Mouse (Mus musculus): Measurements from ENCODE around the gene Trim28. TPM values are rescaled to one million over a fixed set of nuclear protein-coding genes. Genes with fewer than 3 reads are reported as not detected.
A peak's percentile ranks its signal among the peaks of the same experiment; 100 is the strongest.

Gene Trim28
- polyA plus RNA-seq, 1 experiment from 2014 or later = 526 TPM

GRCm38 (mm10) chr7:13003380-13003779 lies 4.5 kb downstream of the Trim28 start:
- no peak for DNase-seq (ENCODE audit: low spot score)
- Histone ChIP-seq H3K9me3 (replicated peaks; ENCODE audit: control insufficient read depth, low read length) (no peaks in the 10 kb centered on the region), H3K4me1 (ENCODE audit: control insufficient read depth, insufficient read depth, low read length) (no peaks in the 10 kb centered on the region), H3K4me2 (ENCODE audit: low read depth, low read length) (no peak overlapping the region), H3K4me3 (ENCODE audit: low read depth, low read length) (no peak overlapping the region), H3K36me3 (replicated peaks; ENCODE audit: control insufficient read depth, insufficient read depth, low read depth, low read length) (peaks cover 6% of the 10 kb centered on the region; the same call in 1 of the 2 replicates), H3K27ac (replicated peaks; ENCODE audit: low read depth, low read length) (no peak overlapping the region), H3K27me3 (ENCODE audit: control insufficient read depth, insufficient read depth, low read length) (peaks cover 4% of the 10 kb centered on the region; the same call in 1 of the 2 replicates), H3K9ac (replicated peaks; ENCODE audit: low read length) (no peak overlapping the region)
- no peak for ATAC-seq (replicated peaks; ENCODE audit: insufficient number of reproducible peaks, low FRiP score, low TSS enrichment, low read depth)
- 70% methylated on average over 5 of the region's 5 CpGs for WGBS

GRCm38 (mm10) chr7:13006011-13006410 lies 7.1 kb downstream of the Trim28 start:
- peaks cover 6% of the 10 kb centered on the region; the same call in 1 of the 2 replicates for H3K36me3 ChIP-seq (replicated peaks; ENCODE audit: control insufficient read depth, insufficient read depth, low read depth, low read length)
- ATAC-seq (replicated peaks; ENCODE audit: insufficient number of reproducible peaks, low FRiP score, low TSS enrichment, low read depth) (no peak), DNase-seq (ENCODE audit: low spot score) (no peak)
- H3K27ac ChIP-seq (replicated peaks; ENCODE audit: low read depth, low read length) = no peak overlapping the region
- H3K4me2 ChIP-seq (ENCODE audit: low read depth, low read length) = no peak overlapping the region
- no peak overlapping the region for H3K9ac ChIP-seq (replicated peaks; ENCODE audit: low read length)
- no peak overlapping the region for H3K4me3 ChIP-seq (ENCODE audit: low read depth, low read length)
- H3K4me1 ChIP-seq (ENCODE audit: control insufficient read depth, insufficient read depth, low read length) = no peaks in the 10 kb centered on the region
- H3K9me3 ChIP-seq (replicated peaks; ENCODE audit: control insufficient read depth, low read length) = no peaks in the 10 kb centered on the region
- peaks cover 4% of the 10 kb centered on the region; the same call in 1 of the 2 replicates for H3K27me3 ChIP-seq (ENCODE audit: control insufficient read depth, insufficient read depth, low read length)
- WGBS = 91% methylated on average over 17 of the region's 17 CpGs

DNA sequence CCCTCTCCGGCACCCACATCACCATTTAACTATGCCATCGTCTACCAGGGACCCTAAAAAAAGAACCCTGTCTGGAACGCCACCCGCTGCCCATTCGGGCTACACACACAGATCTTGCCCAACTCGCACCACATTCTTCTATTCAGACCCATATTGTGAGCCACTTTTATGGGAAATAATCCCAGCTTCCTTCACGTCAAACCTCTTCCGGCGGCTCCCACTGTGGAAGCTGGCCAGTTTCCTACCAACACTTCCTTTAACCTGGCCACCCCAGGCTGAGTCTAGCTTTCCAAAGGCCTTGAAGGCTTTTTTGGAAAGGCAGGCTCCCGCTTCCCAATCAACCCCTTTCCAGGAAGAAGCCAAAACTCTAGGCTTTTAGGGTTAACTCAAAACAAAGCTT lies 7.6 kb downstream of the Trim28 start:
- 86% methylated on average over 10 of the region's 10 CpGs for WGBS
- H3K9ac ChIP-seq (replicated peaks; ENCODE audit: low read length) = no peak overlapping the region
- no peak for DNase-seq (ENCODE audit: low spot score)
- no peak overlapping the region for H3K27ac ChIP-seq (replicated peaks; ENCODE audit: low read depth, low read length)
- no peak overlapping the region for H3K4me2 ChIP-seq (ENCODE audit: low read depth, low read length)
- peaks cover 4% of the 10 kb centered on the region; the same call in 1 of the 2 replicates for H3K27me3 ChIP-seq (ENCODE audit: control insufficient read depth, insufficient read depth, low read length)
- H3K4me3 ChIP-seq (ENCODE audit: low read depth, low read length) = no peak overlapping the region
- H3K4me1 ChIP-seq (ENCODE audit: control insufficient read depth, insufficient read depth, low read length) = no peaks in the 10 kb centered on the region
- no peak for ATAC-seq (replicated peaks; ENCODE audit: insufficient number of reproducible peaks, low FRiP score, low TSS enrichment, low read depth)
- H3K9me3 ChIP-seq (replicated peaks; ENCODE audit: control insufficient read depth, low read length) = no peaks in the 10 kb centered on the region
- peaks cover 6% of the 10 kb centered on the region; the same call in 1 of the 2 replicates for H3K36me3 ChIP-seq (replicated peaks; ENCODE audit: control insufficient read depth, insufficient read depth, low read depth, low read length)

GRCm38 (mm10) chr7:13007341-13008092 lies 8.6 kb downstream of the Trim28 start:
- no peak overlapping the region for H3K27ac ChIP-seq (replicated peaks; ENCODE audit: low read depth, low read length)
- H3K4me2 ChIP-seq (ENCODE audit: low read depth, low read length) = peak overlapping the region; percentile 25
- peaks cover 4% of the 10 kb centered on the region; the same call in 1 of the 2 replicates for H3K27me3 ChIP-seq (ENCODE audit: control insufficient read depth, insufficient read depth, low read length)
- no peaks in the 10 kb centered on the region for H3K9me3 ChIP-seq (replicated peaks; ENCODE audit: control insufficient read depth, low read length)
- H3K36me3 ChIP-seq (replicated peaks; ENCODE audit: control insufficient read depth, insufficient read depth, low read depth, low read length) = peaks cover 6% of the 10 kb centered on the region; the same call in 1 of the 2 replicates
- no peak for DNase-seq (ENCODE audit: low spot score)
- peak overlapping the region; percentile 8; the same call in 1 of the 2 replicates for H3K4me3 ChIP-seq (ENCODE audit: low read depth, low read length)
- no peaks in the 10 kb centered on the region for H3K4me1 ChIP-seq (ENCODE audit: control insufficient read depth, insufficient read depth, low read length)
- WGBS = 38% methylated on average over 57 of the region's 57 CpGs
- no peak overlapping the region; the same call in 1 of the 2 replicates for H3K9ac ChIP-seq (replicated peaks; ENCODE audit: low read length)
- ATAC-seq (replicated peaks; ENCODE audit: insufficient number of reproducible peaks, low FRiP score, low TSS enrichment, low read depth) = no peak

- H3K36me3 ChIP-seq (replicated peaks; ENCODE audit: control insufficient read depth, insufficient read depth, low read depth, low read length) = peaks cover 6% of the 10 kb centered on the region; the same call in 1 of the 2 replicates
- no peaks in the 10 kb centered on the region for H3K9me3 ChIP-seq (replicated peaks; ENCODE audit: control insufficient read depth, low read length)
- WGBS = under 1% methylated on average over 42 of the region's 42 CpGs
- peak; percentile 98 for DNase-seq (ENCODE audit: low spot score)
- no peaks in the 10 kb centered on the region for H3K4me1 ChIP-seq (ENCODE audit: control insufficient read depth, insufficient read depth, low read length)
- peak overlapping the region; percentile 90 for H3K9ac ChIP-seq (replicated peaks; ENCODE audit: low read length)
- H3K4me3 ChIP-seq (ENCODE audit: low read depth, low read length) = peak overlapping the region; percentile 62
- peak overlapping the region; percentile 83 for H3K4me2 ChIP-seq (ENCODE audit: low read depth, low read length)
- H3K27ac ChIP-seq (replicated peaks; ENCODE audit: low read depth, low read length) = peak overlapping the region; percentile 95
- H3K27me3 ChIP-seq (ENCODE audit: control insufficient read depth, insufficient read depth, low read length) = peaks cover 4% of the 10 kb centered on the region; the same call in 1 of the 2 replicates
- ATAC-seq (replicated peaks; ENCODE audit: insufficient number of reproducible peaks, low FRiP score, low TSS enrichment, low read depth) = peak; percentile 89
Observed at GRCm38 (mm10) chr7:13009143-13010004, 10.5 kb downstream of the Trim28 start.

DNA sequence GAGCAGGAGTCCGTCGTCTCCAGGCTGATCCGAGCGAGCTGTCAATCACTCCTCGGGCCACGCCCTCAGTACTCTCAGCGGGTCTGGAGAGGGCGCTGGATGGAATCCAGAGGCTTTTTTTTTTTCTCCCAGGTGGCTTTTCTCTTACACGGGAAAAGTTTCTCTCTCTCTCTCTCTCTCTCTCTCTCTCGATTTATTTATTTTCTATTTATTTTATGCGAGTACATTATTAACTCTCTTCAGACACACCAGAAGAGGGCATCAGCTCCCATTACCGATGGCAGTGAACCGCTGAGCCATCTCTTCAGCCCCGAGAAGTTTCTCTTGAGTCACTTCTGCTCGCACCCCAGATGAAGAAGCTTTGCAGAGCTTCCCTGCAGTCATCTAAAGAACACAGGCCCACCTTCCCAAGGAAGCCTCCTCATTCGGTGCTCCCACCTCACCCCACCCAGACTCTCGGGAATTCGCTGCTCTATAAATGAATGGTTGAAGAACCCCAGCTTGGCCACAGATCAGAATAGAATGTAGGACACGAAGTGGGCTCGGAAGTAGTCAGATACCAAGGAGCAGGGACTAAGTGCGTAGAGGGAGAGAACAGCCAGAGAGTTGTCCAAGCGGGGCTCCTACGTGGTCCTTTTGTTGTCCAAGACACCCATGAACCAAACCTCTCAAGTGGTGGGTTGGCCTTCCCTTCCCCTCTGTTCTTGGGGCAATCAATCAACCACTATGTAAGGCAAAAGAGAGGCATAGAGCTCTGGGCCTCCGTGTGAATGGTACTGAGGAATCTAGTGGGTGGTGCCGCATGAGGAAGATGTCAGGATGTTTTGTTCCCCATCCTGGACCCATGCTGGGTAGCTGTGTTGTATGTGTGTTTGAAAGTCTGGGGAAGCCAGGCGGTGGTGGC lies 11.3 kb downstream of the Trim28 start, which contains the start of gene Zbtb45:
Gene Zbtb45, minus strand, starts transcription at position 30 of the 904 bp plus-strand sequence.
- 20% methylated on average over 26 of the region's 26 CpGs for WGBS
- peak within 1 kb of the TSS; percentile 83 for H3K4me2 ChIP-seq (ENCODE audit: low read depth, low read length)
- peaks cover 6% of the 10 kb centered on the region; the same call in 1 of the 2 replicates for H3K36me3 ChIP-seq (replicated peaks; ENCODE audit: control insufficient read depth, insufficient read depth, low read depth, low read length)
- H3K9ac ChIP-seq (replicated peaks; ENCODE audit: low read length) = peak within 1 kb of the TSS; percentile 90
- H3K4me1 ChIP-seq (ENCODE audit: control insufficient read depth, insufficient read depth, low read length) = no peaks in the 10 kb centered on the region
- DNase-seq (ENCODE audit: low spot score) (no peak), ATAC-seq (replicated peaks; ENCODE audit: insufficient number of reproducible peaks, low FRiP score, low TSS enrichment, low read depth) (no peak)
- H3K9me3 ChIP-seq (replicated peaks; ENCODE audit: control insufficient read depth, low read length) = no peaks in the 10 kb centered on the region
- H3K4me3 ChIP-seq (ENCODE audit: low read depth, low read length) = peak within 1 kb of the TSS; percentile 62
- peak within 1 kb of the TSS; percentile 95 for H3K27ac ChIP-seq (replicated peaks; ENCODE audit: low read depth, low read length)
- peaks cover 4% of the 10 kb centered on the region; the same call in 1 of the 2 replicates for H3K27me3 ChIP-seq (ENCODE audit: control insufficient read depth, insufficient read depth, low read length)

DNA sequence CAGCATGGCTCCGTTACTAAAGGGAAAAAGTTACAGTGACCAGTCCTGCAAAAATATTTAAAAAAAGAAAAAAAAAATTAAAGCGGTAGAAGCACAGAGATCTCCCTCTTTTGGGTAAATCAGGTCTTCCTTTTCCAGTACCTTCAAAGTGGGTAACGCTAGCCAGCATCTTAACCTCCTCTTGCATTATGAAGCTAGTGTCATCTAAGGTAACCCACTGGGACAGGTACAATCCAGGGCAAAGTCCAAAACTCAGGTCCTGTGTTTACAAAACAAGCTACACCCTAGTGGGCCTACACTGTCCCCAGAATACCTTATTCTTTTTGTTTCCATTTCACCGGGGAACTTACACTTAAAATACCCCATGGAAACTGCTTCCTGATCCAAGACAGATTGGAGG lies 14.8 kb downstream of the Trim28 start:
- 66% methylated on average over 4 of the region's 4 CpGs for WGBS
- DNase-seq (ENCODE audit: low spot score) = no peak
- Histone ChIP-seq H3K27ac (replicated peaks; ENCODE audit: low read depth, low read length) (no peak overlapping the region), H3K27me3 (ENCODE audit: control insufficient read depth, insufficient read depth, low read length) (no peaks in the 10 kb centered on the region), H3K4me2 (ENCODE audit: low read depth, low read length) (no peak overlapping the region), H3K4me1 (ENCODE audit: control insufficient read depth, insufficient read depth, low read length) (no peaks in the 10 kb centered on the region), H3K9me3 (replicated peaks; ENCODE audit: control insufficient read depth, low read length) (no peaks in the 10 kb centered on the region), H3K36me3 (replicated peaks; ENCODE audit: control insufficient read depth, insufficient read depth, low read depth, low read length) (no peaks in the 10 kb centered on the region), H3K4me3 (ENCODE audit: low read depth, low read length) (no peak overlapping the region), H3K9ac (replicated peaks; ENCODE audit: low read length) (no peak overlapping the region)
- no peak for ATAC-seq (replicated peaks; ENCODE audit: insufficient number of reproducible peaks, low FRiP score, low TSS enrichment, low read depth)

Measured in embryonic facial prominence, embryonic 11.5 days (tissue).